Comparison of ENCODE assay signal across 8 mouse cellular contexts in the genomic region with DNA sequence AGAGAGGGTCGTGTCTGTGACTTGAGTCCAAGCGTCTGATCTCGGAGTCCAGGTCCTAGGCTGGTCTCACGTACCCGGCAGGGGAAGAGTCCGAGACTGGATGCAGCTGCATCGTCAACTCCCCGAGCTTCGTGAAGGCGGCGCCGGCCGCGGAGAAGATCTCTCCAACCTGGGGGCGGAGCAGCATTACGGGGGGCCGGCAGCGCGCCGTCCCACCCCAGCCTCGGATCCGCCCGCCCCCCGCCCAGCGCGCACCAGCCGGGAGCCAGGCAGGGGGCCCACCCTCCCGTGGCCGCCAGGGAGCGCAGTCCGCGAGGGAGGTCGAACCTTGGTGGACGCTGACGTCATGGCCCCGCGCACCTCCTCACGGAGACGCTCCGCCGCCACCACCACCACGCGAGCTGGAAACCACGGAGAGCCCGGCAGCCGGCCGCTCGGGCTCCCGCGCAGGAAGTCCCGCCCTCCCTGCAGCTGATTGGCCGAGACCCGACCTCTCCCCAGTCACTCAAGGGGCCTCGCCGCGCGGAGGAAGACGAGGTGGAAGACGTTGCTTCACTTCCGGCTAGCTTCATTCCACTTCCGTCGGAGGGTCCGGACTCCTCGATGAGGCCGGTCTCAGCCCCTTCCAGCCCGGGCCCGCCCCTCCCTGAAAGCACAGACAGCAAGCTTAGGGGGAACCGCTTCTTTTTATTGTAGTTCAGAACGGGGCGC. TPM values are rescaled to one million over a fixed set of nuclear protein-coding genes. Genes with fewer than 3 reads are reported as not detected.
DNase-seq lines count a peak whose midpoint lies in the region; ATAC-seq and TF ChIP-seq lines count a peak whose summit lies in the region.

A gene (minus strand): TSS at position 458 of the 711 bp plus-strand sequence.

- H3K4me2 ChIP-seq in heart, embryonic 14.5 days (ENCODE audit: low read length): peak within 1 kb of the TSS; percentile 86
- peak within 1 kb of the TSS; percentile 99 for H3K4me2 ChIP-seq in liver, embryonic 14.5 days (ENCODE audit: low read depth)
- peak within 1 kb of the TSS; percentile 97 for H3K4me2 ChIP-seq in neural tube, embryonic 11.5 days (ENCODE audit: low read depth)
- H3K4me2 ChIP-seq in stomach, postnatal 0 days (replicated peaks; ENCODE audit: low read depth): peak within 1 kb of the TSS; percentile 90

- H3K27ac ChIP-seq in brown adipose tissue, adult 24 weeks (replicated peaks; ENCODE audit: low read depth, low read length): peak within 1 kb of the TSS; percentile 94
- H3K27ac ChIP-seq in heart, embryonic 14.5 days (replicated peaks in 1 of 2; ENCODE audit: control insufficient read depth in 1 of 2, insufficient read depth in 1 of 2, low read depth in 2 of 2, low read length in 2 of 2): peak within 1 kb of the TSS; percentile 82 to 89
- H3K27ac ChIP-seq in liver, embryonic 14.5 days: peak within 1 kb of the TSS; percentile 96
- H3K27ac ChIP-seq in neural tube, embryonic 11.5 days (ENCODE audit: low read depth, low read length): peak within 1 kb of the TSS; percentile 88
- peak within 1 kb of the TSS; percentile 96 for H3K27ac ChIP-seq in stomach, postnatal 0 days (replicated peaks)

- H3K27me3 ChIP-seq in heart, embryonic 14.5 days (ENCODE audit: control insufficient read depth, insufficient read depth, low read length): no peaks in the 10 kb centered on the region
- H3K27me3 ChIP-seq in liver, embryonic 14.5 days (ENCODE audit: control insufficient read depth, insufficient read depth, low read length): no peaks in the 10 kb centered on the region
- H3K27me3 ChIP-seq in neural tube, embryonic 11.5 days (ENCODE audit: control insufficient read depth, insufficient read depth, low read length): no peaks in the 10 kb centered on the region
- H3K27me3 ChIP-seq in stomach, postnatal 0 days (ENCODE audit: control insufficient read depth, insufficient read depth, low read length): no peaks in the 10 kb centered on the region

- DNase-seq in CD4-positive, CD25-positive, alpha-beta regulatory T cell, adult 2 months (ENCODE audit: low read depth, low spot score): peak; percentile 97
- peak; percentile 79 for DNase-seq in fibroblast of lung, adult 2 months (ENCODE audit: low read depth)
- DNase-seq in kidney, postnatal 25 days: peak; percentile 98 to 99
- DNase-seq in liver, embryonic 14.5 days (ENCODE audit: low read depth in 3 of 3, low spot score in 3 of 3): peak; percentile 93 to 96 (median 93)
- DNase-seq in neural tube, embryonic 11.5 days (ENCODE audit: low spot score): peak; percentile 97
- peak; percentile 98 for DNase-seq in stomach, postnatal 0 days (ENCODE audit: low spot score)

- peaks cover 14% of the 10 kb centered on the region for H3K36me3 ChIP-seq in heart, embryonic 14.5 days (ENCODE audit: control insufficient read depth, insufficient read depth, low read length)
- H3K36me3 ChIP-seq in liver, embryonic 14.5 days (replicated peaks; ENCODE audit: control insufficient read depth, insufficient read depth, low read depth): peaks cover 5% of the 10 kb centered on the region
- 0 out of 2 replicates have a peak, but pooled peaks cover 4% of the 10 kb centered on the region for H3K36me3 ChIP-seq in neural tube, embryonic 11.5 days (ENCODE audit: control insufficient read depth, insufficient read depth, low read length)
- H3K36me3 ChIP-seq in stomach, postnatal 0 days (ENCODE audit: control insufficient read depth, insufficient read depth, low read length): no peaks in the 10 kb centered on the region

- TF ChIP-seq EP300 in liver, embryonic 14.5 days (IDR thresholded peaks at IDR 0.05; ENCODE audit: low read depth): no peak
- no peak for TF ChIP-seq EP300 in stomach, postnatal 0 days (optimal IDR thresholded peaks at IDR 0.05)

- peaks cover 2% of the 10 kb centered on the region; the same call in 1 of the 2 replicates for H3K4me1 ChIP-seq in brown adipose tissue, adult 24 weeks (ENCODE audit: control insufficient read depth, insufficient read depth, insufficient read length, low read length)
- H3K4me1 ChIP-seq in heart, embryonic 14.5 days (ENCODE audit: control insufficient read depth in 2 of 2, insufficient read depth in 2 of 2, low read length in 2 of 2): peaks cover 8 to 29% of the 10 kb centered on the region in 2 experiments
- peaks cover 15 to 28% of the 10 kb centered on the region in 2 experiments for H3K4me1 ChIP-seq in liver, embryonic 14.5 days (replicated peaks; ENCODE audit: control insufficient read depth in 2 of 2, insufficient read depth in 2 of 2, low read length in 1 of 2)
- H3K4me1 ChIP-seq in neural tube, embryonic 11.5 days (ENCODE audit: control insufficient read depth, insufficient read depth, low read length): peaks cover 18% of the 10 kb centered on the region
- H3K4me1 ChIP-seq in stomach, postnatal 0 days (replicated peaks; ENCODE audit: control insufficient read depth, insufficient read depth): peaks cover 4% of the 10 kb centered on the region; the same call in 1 of the 2 replicates

- peak; percentile 91 for ATAC-seq in heart, embryonic 14.5 days (ENCODE audit: insufficient number of reproducible peaks, insufficient read depth, low FRiP score, low read depth)
- peak; percentile 91 for ATAC-seq in liver, embryonic 14.5 days (ENCODE audit: insufficient read depth)
- peak; percentile 92 for ATAC-seq in neural tube, embryonic 11.5 days (ENCODE audit: insufficient read depth, low FRiP score, low TSS enrichment)
- ATAC-seq in stomach, postnatal 0 days (ENCODE audit: low FRiP score, low TSS enrichment): peak; percentile 94

- H3K9ac ChIP-seq in heart, embryonic 14.5 days (ENCODE audit: low read length): peak within 1 kb of the TSS; percentile 87
- peak within 1 kb of the TSS; percentile 96 for H3K9ac ChIP-seq in liver, embryonic 14.5 days (replicated peaks)
- H3K9ac ChIP-seq in neural tube, embryonic 11.5 days (ENCODE audit: low read length): peak within 1 kb of the TSS; percentile 88
- peak within 1 kb of the TSS; percentile 94 for H3K9ac ChIP-seq in stomach, postnatal 0 days (ENCODE audit: low read length)

- peak; percentile 69 for TF ChIP-seq CTCF in liver, embryonic 14.5 days (IDR thresholded peaks at IDR 0.05; ENCODE audit: low read depth)
- peak; percentile 77 for TF ChIP-seq CTCF in stomach, postnatal 0 days (IDR thresholded peaks at IDR 0.05; ENCODE audit: low read depth)

- peak within 1 kb of the TSS; percentile 91 for H3K4me3 ChIP-seq in brown adipose tissue, adult 24 weeks (ENCODE audit: insufficient read depth, low read depth, low read length)
- H3K4me3 ChIP-seq in heart, embryonic 14.5 days (ENCODE audit: control insufficient read depth in 1 of 2, insufficient read depth in 1 of 2, low read depth in 1 of 2, low read length in 2 of 2): peak within 1 kb of the TSS; percentile 63 to 88
- H3K4me3 ChIP-seq in liver, embryonic 14.5 days (ENCODE audit: insufficient read depth in 1 of 2, low read depth in 2 of 2, low read length in 2 of 2): peak within 1 kb of the TSS; percentile 86 to 87
- H3K4me3 ChIP-seq in neural tube, embryonic 11.5 days (ENCODE audit: low read depth, low read length): peak within 1 kb of the TSS; percentile 94
- H3K4me3 ChIP-seq in stomach, postnatal 0 days (ENCODE audit: low read depth, low read length): peak within 1 kb of the TSS; percentile 93

- H3K9me3 ChIP-seq in heart, embryonic 14.5 days (ENCODE audit: control insufficient read depth, low read length): no peaks in the 10 kb centered on the region
- no peaks in the 10 kb centered on the region for H3K9me3 ChIP-seq in liver, embryonic 14.5 days (ENCODE audit: control insufficient read depth, low read length)
- H3K9me3 ChIP-seq in neural tube, embryonic 11.5 days (ENCODE audit: control insufficient read depth, low read length): no peaks in the 10 kb centered on the region
- H3K9me3 ChIP-seq in stomach, postnatal 0 days (ENCODE audit: control insufficient read depth, low read length): no peaks in the 10 kb centered on the region

- WGBS in heart, embryonic 14.5 days: under 1% methylated on average over 68 of the region's 70 CpGs
- under 1% methylated on average over 69 of the region's 70 CpGs for WGBS in liver, embryonic 14.5 days (ENCODE audit: insufficient replicate concordance)
- WGBS in neural tube, embryonic 11.5 days: under 1% methylated on average over 45 of the region's 70 CpGs
- 1% methylated on average over 55 of the region's 70 CpGs for WGBS in stomach, postnatal 0 days

RNA-seq across cellular contexts. Expression of the gene that starts here (rescaled TPM):
- polyA plus RNA-seq in brown adipose tissue, adult 24 weeks (2012; ENCODE audit: insufficient read depth, insufficient read length, missing spikeins): 28.7 and 40.6 TPM in 2 replicates
- 139 and 143 TPM in 2 replicates for polyA plus RNA-seq in heart, embryonic 14.5 days (2014; fragmentation: Nextera tagmentation; extraction: Ambion mirVana)
- polyA plus RNA-seq in liver, embryonic 14.5 days (2012; rRNA removed): 53.3 and 56.1 TPM in 2 replicates
- polyA plus RNA-seq in liver, embryonic 14.5 days (2014; fragmentation: Nextera tagmentation; extraction: Ambion mirVana): 78.4 and 79.8 TPM in 2 replicates
- 183 and 204 TPM in 2 replicates for polyA plus RNA-seq in neural tube, embryonic 11.5 days (2014; fragmentation: Nextera tagmentation; extraction: Ambion mirVana)
- polyA plus RNA-seq in stomach, postnatal 0 days (2015; fragmentation: Nextera tagmentation; extraction: Ambion mirVana): 81.0 and 83.6 TPM in 2 replicates

Comparison
In these comparisons a context has a peak if more than half of its experiments do, and no peak if none do; other contexts are left out.
1. Peak in every context shown above with its lines: DNase-seq, ATAC-seq, H3K4me3 ChIP-seq and H3K27ac ChIP-seq.